Mouse (Mus musculus) stomach, embryonic 14.5 days (tissue): ENCODE measurements around the gene Rps6kb2. TPM values are rescaled to one million over a fixed set of nuclear protein-coding genes. Genes with fewer than 3 reads are reported as not detected.

Experiments
- ATAC-seq: fragments of 200-750 bp; cut with Nextera tagmentation; 2 replicates; pipeline ENCODE4 v1.8.0; 2017; ENCODE audit warnings: low read depth, moderate TSS enrichment; ENCODE audit not compliant: insufficient number of reproducible peaks, insufficient read depth, low FRiP score
- H3K27ac ChIP-seq: fragments of 300-500 bp; sonication (generic); 2 replicates; pipeline ENCODE4 v1.5.1; 2014; ENCODE audit warnings: mild to moderate bottlenecking, low read length, moderate library complexity, mixed read lengths
- H3K27me3 ChIP-seq: fragments of 300-500 bp; sonication (generic); 2 replicates; pipeline ENCODE4 v1.6.1; 2014; ENCODE audit warnings: low read length, control low read depth, mixed read lengths; ENCODE audit not compliant: control insufficient read depth, insufficient read depth
- H3K36me3 ChIP-seq: fragments of 300-500 bp; sonication (generic); 2 replicates; pipeline ENCODE4 v1.6.1; 2014; ENCODE audit warnings: mild to moderate bottlenecking, control low read depth, low read length, moderate library complexity, mixed read lengths; ENCODE audit not compliant: control insufficient read depth, insufficient read depth
- H3K4me1 ChIP-seq: fragments of 300-500 bp; sonication (generic); 2 replicates; pipeline ENCODE4 v1.6.1; 2014; ENCODE audit warnings: low read length, control low read depth, mixed read lengths; ENCODE audit not compliant: control insufficient read depth, insufficient read depth
- H3K4me2 ChIP-seq: fragments of 300-500 bp; sonication (generic); replicated peaks from 2 replicates; pipeline ENCODE4 v1.6.1; 2014; ENCODE audit warnings: low read depth, low read length, control low read depth
- H3K4me3 ChIP-seq: fragments of 300-500 bp; sonication (generic); 2 replicates; pipeline ENCODE4 v1.5.1; 2014; ENCODE audit warnings: low read depth, low read length, control low read depth
- H3K9ac ChIP-seq: fragments of 300-500 bp; sonication (generic); replicated peaks from 2 replicates; pipeline ENCODE4 v1.6.1; 2014; ENCODE audit warnings: low read depth, mild to moderate bottlenecking, control low read depth, low read length, moderate library complexity, mixed read lengths
- H3K9me3 ChIP-seq: fragments of 300-500 bp; sonication (generic); 2 replicates; pipeline ENCODE4 v1.6.1; 2016; ENCODE audit warnings: low read depth, low read length, control low read depth; ENCODE audit not compliant: control insufficient read depth
- WGBS: fragments of 180-500 bp; shearing (Covaris S2); extraction: QIAGEN DNeasy Blood & Tissue Kit; methylation state at CpG from one replicate; pipeline ENCODE4 v1.1.7; 2014; 5-methylcytosine and 5-hydroxymethylcytosine counted together
- polyA plus RNA-seq: library from polyadenylated mRNA; unstranded; fragments of >200 nt; fragmentation: Nextera tagmentation; extraction: Ambion mirVana; gene quantifications from 2 replicates; pipeline ENCODE4 v1.2.1, GENCODE M21; 2014

Gene Rps6kb2
- polyA plus RNA-seq, 1 experiment from 2014 or later: 38.9 TPM

GRCm38 (mm10) chr19:4148491-4148806 is 14.7 kb downstream of the Rps6kb2 start, which contains the start of gene Coro1b:
Gene Coro1b (plus strand): TSS chr19:4148619.
- peak within 1 kb of the TSS; percentile 78 for H3K4me2 ChIP-seq
- H3K4me1 ChIP-seq: peaks cover 20% of the 10 kb centered on the region
- peak within 1 kb of the TSS; percentile 75 for H3K9ac ChIP-seq
- no peaks in the 10 kb centered on the region for H3K9me3 ChIP-seq
- no peaks in the 10 kb centered on the region for H3K27me3 ChIP-seq
- peak within 1 kb of the TSS; percentile 56 for H3K27ac ChIP-seq
- ATAC-seq: peak; percentile 96
- H3K4me3 ChIP-seq: peak within 1 kb of the TSS; percentile 79
- 0% methylated on average over 33 of the region's 33 CpGs for WGBS
- H3K36me3 ChIP-seq: peaks cover 24% of the 10 kb centered on the region

- 33% methylated on average over 9 of the region's 9 CpGs for WGBS
- peak; percentile 2; the same call in 1 of the 2 replicates for ATAC-seq
- H3K27ac ChIP-seq: peak overlapping the region; percentile 56
- H3K4me1 ChIP-seq: peaks cover 20% of the 10 kb centered on the region
- H3K36me3 ChIP-seq: peaks cover 19% of the 10 kb centered on the region
- H3K9ac ChIP-seq: 0 out of 2 replicates have a peak overlapping the region, but pooled peaks have one; percentile 18
- H3K4me3 ChIP-seq: peak overlapping the region; percentile 79
- no peaks in the 10 kb centered on the region for H3K27me3 ChIP-seq
- H3K4me2 ChIP-seq: peak overlapping the region; percentile 78
- H3K9me3 ChIP-seq: no peaks in the 10 kb centered on the region
Measured at GRCm38 (mm10) chr19:4147782-4148490, 15.2 kb downstream of the Rps6kb2 start.

- Histone ChIP-seq H3K27me3 (no peaks in the 10 kb centered on the region), H3K36me3 (peaks cover 15% of the 10 kb centered on the region), H3K9ac (no peak overlapping the region), H3K4me1 (peaks cover 20% of the 10 kb centered on the region), H3K9me3 (no peaks in the 10 kb centered on the region), H3K4me3 (no peak overlapping the region), H3K4me2 (no peak overlapping the region), H3K27ac (no peak overlapping the region)
- WGBS: 57% methylated on average over 3 of the region's 3 CpGs
- ATAC-seq: no peak
Measured at GRCm38 (mm10) chr19:4147022-4147405, 16.1 kb downstream of the Rps6kb2 start.

GRCm38 (mm10) chr19:4146366-4147021 is 16.7 kb downstream of the Rps6kb2 start:
- Histone ChIP-seq H3K9ac (no peak overlapping the region), H3K36me3 (peaks cover 15% of the 10 kb centered on the region), H3K9me3 (no peaks in the 10 kb centered on the region), H3K27me3 (no peaks in the 10 kb centered on the region), H3K4me2 (no peak overlapping the region), H3K4me1 (peaks cover 20% of the 10 kb centered on the region), H3K4me3 (no peak overlapping the region), H3K27ac (no peak overlapping the region)
- ATAC-seq: no peak
- WGBS: 61% methylated on average over 12 of the region's 12 CpGs

GRCm38 (mm10) chr19:4145936-4146335 is 17.2 kb downstream of the Rps6kb2 start:
- no peak overlapping the region for H3K9ac ChIP-seq
- no peak overlapping the region for H3K4me2 ChIP-seq
- no peak for ATAC-seq
- H3K4me1 ChIP-seq: peaks cover 20% of the 10 kb centered on the region
- H3K4me3 ChIP-seq: no peak overlapping the region
- WGBS: 87% methylated on average over 5 of the region's 5 CpGs
- H3K36me3 ChIP-seq: peaks cover 12% of the 10 kb centered on the region
- H3K27me3 ChIP-seq: no peaks in the 10 kb centered on the region
- no peaks in the 10 kb centered on the region for H3K9me3 ChIP-seq
- no peak overlapping the region for H3K27ac ChIP-seq

GRCm38 (mm10) chr19:4144550-4145498 is 18.3 kb downstream of the Rps6kb2 start:
- no peak for ATAC-seq
- Histone ChIP-seq H3K9ac (no peak overlapping the region), H3K36me3 (peaks cover 1% of the 10 kb centered on the region; the same call in 1 of the 2 replicates), H3K9me3 (no peaks in the 10 kb centered on the region), H3K4me3 (no peak overlapping the region), H3K4me2 (no peak overlapping the region), H3K4me1 (peaks cover 17% of the 10 kb centered on the region), H3K27me3 (no peaks in the 10 kb centered on the region), H3K27ac (no peak overlapping the region)
- WGBS: 80% methylated on average over 16 of the region's 16 CpGs

- H3K4me1 ChIP-seq: peaks cover 7% of the 10 kb centered on the region; the same call in 1 of the 2 replicates
- no peak within 1 kb of the TSS for H3K4me2 ChIP-seq
- no peaks in the 10 kb centered on the region for H3K9me3 ChIP-seq
- WGBS: 79% methylated on average over 7 of the region's 7 CpGs
- no peak within 1 kb of the TSS for H3K9ac ChIP-seq
- no peaks in the 10 kb centered on the region for H3K27me3 ChIP-seq
- H3K4me3 ChIP-seq: no peak within 1 kb of the TSS
- no peaks in the 10 kb centered on the region for H3K36me3 ChIP-seq
- no peak within 1 kb of the TSS for H3K27ac ChIP-seq
- no peak for ATAC-seq
Measured at GRCm38 (mm10) chr19:4143759-4144268, 19.3 kb downstream of the Rps6kb2 start, which contains the start of gene Cabp4. Gene Cabp4 (minus strand): TSS chr19:4144033.
